25 mouse cellular contexts compared by ENCODE assay signal in genomic region chr19:56095873-56096272, GRCm38 (mm10).
DNase-seq lines count a peak whose midpoint lies in the region.
"Had no signal": no experiment of that assay in that cellular context is flagged by ENCODE, and none has a peak within 500 bp of the region (broad histone marks: within the 10 kb centered on the region; RNA-seq: fewer than 3 reads in every experiment).

No protein-coding gene starts in this region.

- 74% methylated on average over 6 of the region's 6 CpGs for WGBS in limb, embryonic 10.5 days

- H3K4me3 ChIP-seq in limb, embryonic 10.5 days, result no peak overlapping the region
- H3K4me3 ChIP-seq: erythroblast, embryonic 14.5 days; heart, adult 2 months; heart, embryonic 12.5 days; hindbrain, embryonic 13.5 days; kidney, embryonic 15.5 days; liver, embryonic 12.5 days; midbrain, embryonic 10.5 days; midbrain, embryonic 15.5 days; neural tube, embryonic 15.5 days had no signal

- H3K36me3 ChIP-seq in limb, embryonic 10.5 days, result no peaks in the 10 kb centered on the region
- H3K36me3 ChIP-seq: G1E; heart, embryonic 12.5 days; hindbrain, embryonic 13.5 days; kidney, embryonic 15.5 days; liver, embryonic 12.5 days; midbrain, embryonic 10.5 days; midbrain, embryonic 15.5 days; neural tube, embryonic 15.5 days had no signal

- no peaks in the 10 kb centered on the region for H3K9me3 ChIP-seq in limb, embryonic 10.5 days (replicated peaks)
- H3K9me3 ChIP-seq: midbrain, embryonic 15.5 days; neural tube, embryonic 15.5 days had no signal

- H3K27ac ChIP-seq in limb, embryonic 10.5 days, result peak overlapping the region; percentile 70; the same call in 1 of the 2 replicates
- H3K27ac ChIP-seq: heart, adult 2 months; hindbrain, embryonic 13.5 days; kidney, embryonic 15.5 days; liver, embryonic 12.5 days; midbrain, embryonic 10.5 days; midbrain, embryonic 15.5 days; neural tube, embryonic 15.5 days had no signal

- H3K4me1 ChIP-seq in limb, embryonic 10.5 days, result peaks cover 45% of the 10 kb centered on the region
- H3K4me1 ChIP-seq: heart, embryonic 12.5 days; hindbrain, embryonic 13.5 days; liver, embryonic 12.5 days; midbrain, embryonic 10.5 days; midbrain, embryonic 15.5 days; neural tube, embryonic 15.5 days had no signal

- peaks cover 45% of the 10 kb centered on the region for H3K27me3 ChIP-seq in limb, embryonic 10.5 days (ENCODE audit: low read depth, poor library complexity, severe bottlenecking)
- H3K27me3 ChIP-seq: kidney, embryonic 15.5 days; liver, embryonic 12.5 days; midbrain, embryonic 15.5 days; neural tube, embryonic 15.5 days had no signal

- DNase-seq in lung, postnatal 14 days, result peak; percentile 50
- no peak for DNase-seq in lung, adult 18-20 months
- no peak for DNase-seq in limb, embryonic 10.5 days (ENCODE audit: low spot score)
- DNase-seq in lung, postnatal 36 days, result peak; percentile 25
- DNase-seq in adrenal gland, postnatal 14 days, result no peak
- no peak for DNase-seq in embryo, embryonic 9.5 days (ENCODE audit: extremely low spot score)
- DNase-seq: cerebellum, adult 2 months; cerebellum, postnatal 14 days; forebrain, postnatal 0 days; heart, adult 2 months; heart, postnatal 4 days; kidney, adult 18-20 months; kidney, postnatal 25 days; liver, postnatal 0 days; retina, postnatal 1 day; right cerebral cortex, postnatal 14 days had no signal

Comparison
In these comparisons a context has a peak if more than half of its experiments do, and no peak if none do; other contexts are left out.
1. DNase-seq: peak in lung, postnatal 14 days (single experiment) and lung, postnatal 36 days (single experiment); none in lung, adult 18-20 months (0 of 2), limb, embryonic 10.5 days (single experiment), adrenal gland, postnatal 14 days (single experiment) and embryo, embryonic 9.5 days (single experiment).